Mouse (Mus musculus) CD4-positive naive resting alpha-beta T cell, adult 76 days (primary cell): ENCODE measurements around the gene Vamp8. TPM values are rescaled to one million over a fixed set of nuclear protein-coding genes. Genes with fewer than 3 reads are reported as not detected.

Experiments
- total RNA-seq: library from RNA; stranded (reverse); gene quantifications from one replicate; pipeline ENCODE4 v1.2.4, GENCODE M21; 2023

The Vamp8 gene
- total RNA-seq = 57.2 TPM

GRCm38 (mm10) chr6:72389941-72390771, at the start of gene Vamp8:
Gene Vamp8 (minus strand): TSS chr6:72390703.

DNA sequence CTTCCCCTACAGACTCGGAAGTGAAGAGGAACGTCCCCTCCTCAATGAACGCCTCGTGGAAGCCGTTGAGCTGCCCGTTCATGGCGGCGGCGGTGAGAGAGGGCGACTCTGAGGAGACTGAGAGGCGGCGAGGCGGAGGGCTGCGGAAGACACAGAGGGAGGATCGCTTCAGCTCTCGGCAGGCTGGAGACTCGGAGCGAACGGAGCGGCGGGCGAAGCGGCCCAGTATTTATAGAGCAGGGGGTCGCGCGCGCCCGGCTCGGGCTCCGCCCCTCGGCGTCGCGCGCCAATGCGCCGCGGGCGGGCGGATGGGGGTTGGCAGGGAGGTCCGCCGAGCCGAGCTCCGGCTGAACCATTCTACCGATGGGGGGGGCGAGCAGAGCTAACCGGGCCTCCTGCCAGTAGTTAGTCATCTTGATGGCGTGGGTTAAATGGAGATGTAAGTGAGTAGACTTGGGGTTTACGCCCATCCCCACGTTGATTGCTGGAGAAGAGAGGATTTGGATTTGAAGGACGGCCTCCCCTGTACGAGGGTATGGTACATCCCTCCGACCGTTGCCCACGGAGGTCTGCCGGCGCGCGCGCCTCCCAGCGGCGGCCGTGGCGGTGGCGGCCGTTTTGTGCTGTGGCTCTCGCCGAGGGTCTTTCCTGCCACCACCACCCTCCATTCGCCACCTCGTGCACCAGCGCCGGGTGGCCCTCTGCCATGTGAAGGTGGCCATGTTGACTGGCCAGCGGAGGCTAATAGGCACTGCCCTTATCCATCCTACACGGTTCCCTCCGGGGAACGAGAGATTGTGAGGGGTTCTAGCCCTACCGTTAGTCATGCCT, 49.1 kb upstream of the Vamp8 start, which contains the start of gene Mat2a:
Gene Mat2a (minus strand): TSS at position 204 of the 831 bp plus-strand sequence.

GRCm38 (mm10) chr6:72414076-72414756, 23.7 kb upstream of the Vamp8 start, which contains the start of gene Ggcx:
Gene Ggcx (plus strand): TSS chr6:72414308.

GRCm38 (mm10) chr6:72380131-72380770, 10.3 kb downstream of the Vamp8 start, which contains the start of gene Vamp5:
Gene Vamp5 (minus strand): TSS chr6:72380468.

GRCm38 (mm10) chr6:72366844-72367443, 23.6 kb downstream of the Vamp8 start, which contains the start of gene Rnf181:
Gene Rnf181 (minus strand): TSS chr6:72366956.

GRCm38 (mm10) chr6:72355066-72355911, 35.2 kb downstream of the Vamp8 start, which contains the start of gene Tmem150a:
Gene Tmem150a (plus strand): TSS chr6:72355447.

DNA sequence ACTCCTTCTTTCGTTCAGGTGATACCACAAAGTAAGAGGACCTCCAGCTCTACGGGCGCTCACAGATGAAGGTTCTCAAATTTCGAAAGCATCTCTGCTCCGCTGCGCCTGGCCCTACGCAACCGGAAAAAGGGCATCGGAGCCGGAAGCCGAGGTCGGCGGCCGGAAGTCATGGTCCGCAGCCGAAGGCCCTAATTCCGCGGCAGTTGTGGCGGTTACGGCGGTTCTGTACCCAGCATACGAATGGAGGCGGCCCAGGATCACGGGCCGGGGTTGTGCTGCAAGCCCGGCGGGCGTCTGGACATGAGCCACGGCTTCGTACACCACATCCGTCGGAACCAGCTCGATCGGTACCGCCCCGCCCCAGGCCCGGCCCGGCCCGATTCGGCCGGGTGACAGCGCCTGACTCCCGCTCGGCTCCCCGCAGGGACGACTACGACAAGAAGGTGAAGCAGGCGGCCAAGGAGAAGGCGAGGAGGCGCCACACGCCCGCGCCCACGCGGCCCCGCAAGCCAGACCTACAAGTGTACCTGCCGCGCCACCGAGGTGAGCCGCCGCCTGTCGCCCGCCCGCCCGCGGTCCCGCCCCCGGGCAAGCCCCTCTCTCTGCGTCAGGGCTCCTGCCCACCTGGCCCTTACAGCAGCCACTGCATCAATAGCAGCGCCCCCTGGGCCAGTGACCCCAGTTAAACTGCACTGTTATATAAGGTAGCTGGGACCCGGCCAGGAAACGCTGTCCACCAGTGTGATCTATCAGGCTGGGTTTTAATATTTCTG, 43.1 kb downstream of the Vamp8 start, which contains the start of gene 0610030E20Rik:
Gene 0610030E20Rik (plus strand): TSS at position 152 of the 776 bp plus-strand sequence.

DNA sequence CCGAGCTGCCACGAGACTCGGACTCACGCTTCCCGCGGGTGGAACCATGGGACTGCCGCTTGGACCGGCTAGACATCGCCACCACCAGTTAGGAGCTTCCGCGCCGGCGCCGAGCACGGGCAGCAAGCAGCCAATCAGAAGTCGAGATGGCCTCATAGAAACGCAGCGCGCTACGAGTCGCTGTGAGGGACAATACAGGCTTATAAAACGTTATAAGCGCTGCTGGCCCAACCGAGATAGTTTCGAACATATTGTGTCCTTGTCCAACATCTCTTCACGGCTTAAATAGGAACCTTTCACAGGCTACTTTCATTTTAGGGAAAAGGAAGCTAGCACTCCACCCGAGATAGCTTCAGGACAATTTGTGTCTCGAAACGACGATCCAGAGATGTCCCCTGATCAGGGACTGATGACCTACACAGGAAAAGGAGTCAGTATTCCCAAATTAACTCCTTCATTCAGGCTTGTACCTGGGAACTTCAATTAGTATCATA, 45.4 kb downstream of the Vamp8 start, which contains the start of gene Usp39:
Gene Usp39 (minus strand): TSS at position 111 of the 494 bp plus-strand sequence.

Other genes with a start within 250 kb of the Vamp8 start
- not detected for gene Atoh8, start 155.1 kb downstream of the Vamp8 start, total RNA-seq
- not detected for gene Sftpb, start 86.1 kb downstream of the Vamp8 start, total RNA-seq
- gene Usp39, start 45.5 kb downstream of the Vamp8 start, total RNA-seq = 41.9 TPM
- gene 0610030E20Rik, start 43.4 kb downstream of the Vamp8 start, total RNA-seq = 37.4 TPM
- 4.0 TPM for gene Tmem150a, start 35.3 kb downstream of the Vamp8 start, total RNA-seq
- 60.6 TPM for gene Rnf181, start 23.7 kb downstream of the Vamp8 start, total RNA-seq
- 13.3 TPM for gene Vamp5, start 10.2 kb downstream of the Vamp8 start, total RNA-seq
- gene Ggcx, start 23.6 kb upstream of the Vamp8 start, total RNA-seq = 13.5 TPM
- 190 TPM for gene Mat2a, start 48.9 kb upstream of the Vamp8 start, total RNA-seq
- not detected for gene Sh2d6, start 131.0 kb upstream of the Vamp8 start, total RNA-seq
- gene Capg, start 153.7 kb upstream of the Vamp8 start, total RNA-seq = 42.4 TPM
- gene Elmod3, start 207.7 kb upstream of the Vamp8 start, total RNA-seq = 12.2 TPM
- 5.2 TPM for gene Retsat, start 207.8 kb upstream of the Vamp8 start, total RNA-seq
- 193 TPM for gene Tgoln1, start 226.3 kb upstream of the Vamp8 start, total RNA-seq